Mouse (Mus musculus) CH12.LX (cell line): ENCODE results near the gene Plxnb2.

Experiments used
- CTCF ChIP-seq, 2 experiments: IDR thresholded peaks in 1 of 2; conservative IDR thresholded peaks in 1 of 2; 2 replicates each; pipeline ENCODE4 v1.5.1; 2011 to 2012; ENCODE audit warnings: low read depth in 2 of 2, low read length in 2 of 2, improper control_type of control experiment in 1 of 2, inconsistent platforms in 1 of 2, mild to moderate bottlenecking in 1 of 2, moderate library complexity in 1 of 2
- EP300 ChIP-seq: IDR thresholded peaks from 2 replicates; pipeline ENCODE4 v1.6.1; 2011; ENCODE audit warnings: low read length, improper control_type of control experiment
- POLR2A ChIP-seq: IDR thresholded peaks from 2 replicates; pipeline ENCODE4 v1.6.1; 2011; ENCODE audit warnings: low read depth, mild to moderate bottlenecking, improper control_type of control experiment, low read length
- POLR2AphosphoS2 ChIP-seq: IDR thresholded peaks from 2 replicates; pipeline ENCODE4 v1.6.1; 2011; ENCODE audit warnings: low read depth, low read length, improper control_type of control experiment
- TBP ChIP-seq: conservative IDR thresholded peaks from 2 replicates; pipeline ENCODE4 v1.6.1; 2011; ENCODE audit warnings: low read depth, low read length, improper control_type of control experiment

- TF ChIP-seq EP300 = no peak
- TF ChIP-seq POLR2A = no peak
- no peak for TF ChIP-seq POLR2AphosphoS2
- TF ChIP-seq TBP = no peak
- no peak for TF ChIP-seq CTCF (conservative IDR thresholded peaks at IDR 0.05 in 1 of 2, IDR thresholded peaks at IDR 0.05 in 1 of 2; ENCODE audit: low read depth in 2 of 2, low read length in 2 of 2)
Observed at GRCm38 (mm10) chr15:89147456-89147855, 33.1 kb downstream of the Plxnb2 start.
